Mouse (Mus musculus): ENCODE data around the gene Nkain1.

Gene Nkain1

GRCm38 (mm10) chr4:130574048-130574413, at the start of gene Nkain1:
Gene Nkain1, minus strand, starts transcription at chr4:130574173.
- DNase-seq (ENCODE audit: low spot score in 2 of 2): no peak

- no peak for DNase-seq (ENCODE audit: low spot score in 2 of 2)
Measured at GRCm38 (mm10) chr4:130578734-130579274, 4.8 kb upstream of the Nkain1 start.

GRCm38 (mm10) chr4:130577081-130577480, 3.1 kb upstream of the Nkain1 start:
- no peak for DNase-seq (ENCODE audit: low spot score in 2 of 2)

GRCm38 (mm10) chr4:130576247-130576931, 2.4 kb upstream of the Nkain1 start:
- no peak for DNase-seq (ENCODE audit: low spot score in 2 of 2)

GRCm38 (mm10) chr4:130575533-130575932, 1.6 kb upstream of the Nkain1 start:
- DNase-seq (ENCODE audit: low spot score in 2 of 2): no peak

GRCm38 (mm10) chr4:130574861-130575460, 988 bp upstream of the Nkain1 start:
- DNase-seq (ENCODE audit: low spot score in 2 of 2): no peak

DNA sequence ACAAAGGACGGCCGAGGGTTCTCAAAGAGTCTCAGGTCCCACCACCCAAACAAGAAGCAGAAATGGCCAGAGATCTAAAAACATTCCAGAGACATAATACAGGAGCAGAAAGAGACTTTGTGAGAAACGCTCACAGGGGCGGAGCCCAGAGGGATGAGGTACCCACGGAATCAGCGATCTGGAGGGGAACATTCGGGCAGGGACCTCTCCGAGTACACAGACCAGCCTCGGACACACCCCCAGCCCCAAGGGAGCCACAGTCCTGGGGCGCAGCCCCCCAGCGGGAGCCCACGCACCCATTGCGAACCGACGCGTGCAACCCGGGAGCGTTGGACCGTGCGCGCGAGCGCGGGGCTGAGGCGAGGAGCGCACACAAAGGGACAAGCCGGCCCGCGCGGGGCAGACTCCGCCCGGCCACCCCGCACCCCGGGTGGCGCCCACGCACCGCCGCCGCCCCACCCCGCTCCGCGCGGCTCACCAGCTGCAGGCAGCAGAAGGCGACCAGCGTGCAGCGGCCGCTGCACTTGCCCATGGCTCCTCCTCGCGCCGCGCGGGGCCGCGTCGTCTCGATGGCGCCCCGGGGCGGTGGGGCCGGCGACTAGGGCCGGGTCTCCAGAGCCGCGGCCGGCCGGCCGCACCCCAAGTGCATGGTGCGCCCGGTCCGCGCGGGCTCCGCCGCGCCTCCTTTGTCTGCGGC, 474 bp downstream of the Nkain1 start:
- DNase-seq (ENCODE audit: low spot score in 2 of 2): peak in 1 of 2 experiments; percentile 25

DNA sequence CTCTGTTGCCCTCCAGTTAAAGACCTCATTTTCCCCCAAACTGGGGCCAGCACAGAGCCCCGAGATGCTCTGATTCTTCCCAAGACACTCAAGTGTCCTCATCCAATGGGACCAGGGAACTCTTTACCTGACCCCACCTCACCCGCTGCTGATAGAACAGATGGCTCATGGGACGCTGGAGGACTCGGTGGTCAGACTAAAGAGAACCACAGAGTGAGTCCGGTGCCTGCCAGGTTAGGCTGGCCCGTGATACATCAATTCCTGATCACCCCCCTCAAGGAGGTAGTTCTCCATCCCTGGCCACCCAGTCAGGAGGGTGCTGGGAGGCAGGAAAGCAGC, 992 bp downstream of the Nkain1 start:
- no peak for DNase-seq (ENCODE audit: low spot score in 2 of 2)

- no peak for DNase-seq (ENCODE audit: low spot score in 2 of 2)
Measured at GRCm38 (mm10) chr4:130572545-130572944, 1.4 kb downstream of the Nkain1 start.

- no peak for DNase-seq (ENCODE audit: low spot score in 2 of 2)
Measured at GRCm38 (mm10) chr4:130570941-130571720, 2.8 kb downstream of the Nkain1 start.

GRCm38 (mm10) chr4:130568043-130568978, 5.7 kb downstream of the Nkain1 start:
- no peak for DNase-seq (ENCODE audit: low spot score in 2 of 2)

DNA sequence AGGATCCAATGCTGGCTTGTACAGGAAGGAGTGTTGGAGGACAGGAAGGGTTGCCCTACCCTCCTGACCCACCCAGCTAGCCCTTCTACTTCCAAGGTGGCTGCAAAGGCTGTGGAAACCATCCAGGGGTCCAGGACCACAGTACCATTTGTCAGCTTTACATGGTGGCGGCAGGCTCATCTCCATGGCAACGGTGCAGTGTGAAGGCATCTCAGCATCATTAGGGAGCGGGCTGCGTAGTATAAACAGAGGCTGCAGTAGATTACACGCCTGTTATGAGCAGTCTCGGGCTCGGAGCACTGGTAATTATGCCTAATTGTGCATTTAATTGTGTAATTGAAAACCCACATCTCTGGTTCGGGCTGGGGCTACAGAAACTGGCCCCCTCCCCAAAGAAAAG, 10.2 kb downstream of the Nkain1 start:
- DNase-seq (ENCODE audit: low spot score in 2 of 2): no peak

DNA sequence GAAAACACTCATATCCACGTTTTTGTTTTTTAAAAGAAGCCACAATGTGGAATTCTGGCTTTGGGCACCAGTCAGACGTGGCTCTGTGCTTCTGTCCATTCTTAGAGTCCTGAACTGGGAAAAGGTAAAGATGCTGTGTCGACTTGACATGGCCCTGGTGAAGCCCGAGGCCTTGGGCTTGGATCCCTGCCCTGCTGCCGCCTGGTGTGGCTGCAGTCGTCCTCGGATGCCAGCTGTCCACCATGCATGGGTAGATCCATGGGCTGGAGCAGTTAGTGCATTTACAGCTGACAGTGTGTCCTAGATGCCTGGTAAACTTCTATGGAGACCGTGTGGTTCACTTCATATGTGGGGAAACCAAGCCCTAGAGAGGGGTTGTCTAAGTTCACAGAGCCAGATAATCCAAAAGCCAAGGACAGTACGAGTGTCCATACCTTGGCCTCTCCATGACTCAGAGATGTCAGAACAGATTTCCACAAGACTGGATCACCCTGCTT, 10.7 kb downstream of the Nkain1 start:
- DNase-seq (ENCODE audit: low spot score in 2 of 2): no peak

- no peak for DNase-seq (ENCODE audit: low spot score in 2 of 2)
Measured at GRCm38 (mm10) chr4:130560576-130561310, 13.2 kb downstream of the Nkain1 start.

- DNase-seq (ENCODE audit: low spot score in 2 of 2): no peak
Measured at GRCm38 (mm10) chr4:130559220-130559619, 14.8 kb downstream of the Nkain1 start.

DNA sequence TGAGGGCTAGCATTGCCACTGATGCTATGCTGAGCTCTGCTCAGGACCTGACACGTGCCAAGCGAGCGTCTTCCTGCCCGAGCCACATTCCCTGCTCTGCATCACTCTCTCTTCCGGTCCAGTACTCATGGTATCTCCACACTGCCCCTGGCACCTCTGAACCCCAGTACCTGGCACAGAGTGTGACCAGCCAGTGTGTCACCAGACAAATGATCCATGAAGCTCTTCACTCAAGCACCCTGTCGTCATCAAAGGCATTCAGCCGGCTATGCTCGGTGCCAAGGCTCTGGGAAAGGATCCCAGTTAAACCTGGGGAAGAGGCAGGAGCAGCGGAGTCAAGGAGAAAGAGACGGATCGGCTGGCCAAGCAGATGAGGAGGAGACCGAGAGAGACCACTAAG, 16.1 kb downstream of the Nkain1 start:
- no peak for DNase-seq (ENCODE audit: low spot score in 2 of 2)

DNA sequence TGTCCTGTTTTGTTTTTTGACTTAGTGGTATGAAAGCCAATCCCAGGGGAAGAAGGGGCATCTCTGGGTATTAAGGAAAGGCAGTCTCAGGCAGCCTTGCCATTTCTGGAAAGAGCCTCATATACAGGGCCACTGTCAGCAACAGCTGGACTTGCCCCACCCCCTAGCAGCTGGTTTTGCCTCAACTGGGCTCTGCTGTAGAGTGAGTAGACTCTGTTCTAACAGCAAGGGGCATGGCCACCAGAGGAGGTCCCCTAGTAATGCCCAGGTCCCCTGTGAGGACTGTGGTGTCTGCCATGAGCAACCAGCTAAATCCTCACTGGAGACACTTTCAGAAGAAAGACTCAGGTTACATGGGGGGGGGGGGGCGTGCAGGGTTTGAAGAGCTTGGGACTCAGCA, 17.0 kb downstream of the Nkain1 start:
- no peak for DNase-seq (ENCODE audit: low spot score in 2 of 2)

GRCm38 (mm10) chr4:130556224-130556623, 17.7 kb downstream of the Nkain1 start:
- no peak for DNase-seq (ENCODE audit: low spot score in 2 of 2)

GRCm38 (mm10) chr4:130553121-130553448, 20.9 kb downstream of the Nkain1 start:
- DNase-seq (ENCODE audit: low spot score in 2 of 2): no peak

Data from frontal cortex, postnatal 10 days (tissue).